Mouse (Mus musculus) liver (tissue): ENCODE results near the gene Psmc5.
"Not testable (repeated sequence)": the region's sequence is repeated elsewhere in the genome, so short reads cannot be mapped to it uniquely, and the experiment has no call there.

Experiments
- DNase-seq: peaks from one replicate; pipeline ENCODE4 v3.0.0-alpha.2; 2020; ENCODE audit warnings: mixed read lengths

The Psmc5 gene

GRCm38 (mm10) chr11:106255685-106256451 is at the start of gene Psmc5, which contains the start of gene Ftsj3:
Gene Psmc5 (plus strand): TSS chr11:106256154.
Gene Ftsj3 (minus strand): TSS chr11:106256079.
- peak; percentile 95 for DNase-seq

- DNase-seq, result no peak
Measured at GRCm38 (mm10) chr11:106212771-106213170, 43.2 kb upstream of the Psmc5 start.

- no peak for DNase-seq
Measured at GRCm38 (mm10) chr11:106214856-106215255, 41.1 kb upstream of the Psmc5 start.

- no peak for DNase-seq
Measured at GRCm38 (mm10) chr11:106215450-106215859, 40.5 kb upstream of the Psmc5 start.

- peak; percentile 97 for DNase-seq
Measured at GRCm38 (mm10) chr11:106215927-106216729, 39.8 kb upstream of the Psmc5 start, which contains the start of gene Ccdc47. Gene Ccdc47 (minus strand): TSS chr11:106216344.

- DNase-seq, result peak; percentile 94
Measured at GRCm38 (mm10) chr11:106216730-106217490, 39.0 kb upstream of the Psmc5 start, which contains the start of gene Ddx42. Gene Ddx42 (plus strand): TSS chr11:106216926.

- DNase-seq, result no peak
Measured at GRCm38 (mm10) chr11:106220603-106221002, 35.4 kb upstream of the Psmc5 start.

GRCm38 (mm10) chr11:106233978-106234377 is 22.0 kb upstream of the Psmc5 start:
- not testable (repeated sequence) for DNase-seq

- no peak for DNase-seq
Measured at GRCm38 (mm10) chr11:106246834-106247233, 9.1 kb upstream of the Psmc5 start.

GRCm38 (mm10) chr11:106249326-106249725 is 6.6 kb upstream of the Psmc5 start:
- DNase-seq, result no peak

- no peak for DNase-seq
Measured at GRCm38 (mm10) chr11:106254767-106255166, 1.2 kb upstream of the Psmc5 start.

GRCm38 (mm10) chr11:106255174-106255573 is 780 bp upstream of the Psmc5 start:
- DNase-seq, result no peak

- DNase-seq, result no peak
Measured at GRCm38 (mm10) chr11:106256775-106257174, 821 bp downstream of the Psmc5 start.

- DNase-seq, result no peak
Measured at GRCm38 (mm10) chr11:106260826-106261450, 5.0 kb downstream of the Psmc5 start.

GRCm38 (mm10) chr11:106263963-106264362 is 8.0 kb downstream of the Psmc5 start:
- DNase-seq, result no peak

- no peak for DNase-seq
Measured at GRCm38 (mm10) chr11:106264988-106265387, 9.0 kb downstream of the Psmc5 start.

- DNase-seq, result no peak
Measured at GRCm38 (mm10) chr11:106265570-106265969, 9.6 kb downstream of the Psmc5 start.

GRCm38 (mm10) chr11:106266431-106266830 is 10.5 kb downstream of the Psmc5 start:
- no peak for DNase-seq

GRCm38 (mm10) chr11:106267311-106267852 is 11.4 kb downstream of the Psmc5 start:
- DNase-seq, result no peak

- DNase-seq, result no peak
Measured at GRCm38 (mm10) chr11:106267871-106268270, 11.9 kb downstream of the Psmc5 start.

- peak; percentile 47 for DNase-seq
Measured at GRCm38 (mm10) chr11:106268326-106269059, 12.5 kb downstream of the Psmc5 start.
